Mouse (Mus musculus) ES-Bruce4 (cell line): ENCODE measurements around the gene Izumo1r.

Experiments used
- CTCF ChIP-seq: IDR thresholded peaks from one replicate; pipeline ENCODE4 v1.8.1; 2011; ENCODE audit warnings: low read depth, low read length
- EP300 ChIP-seq: IDR thresholded peaks from 2 replicates; pipeline ENCODE4 v1.6.1; 2011; ENCODE audit warnings: low read depth, low read length; ENCODE audit not compliant: insufficient read depth
- POLR2A ChIP-seq: IDR thresholded peaks from one replicate; pipeline ENCODE4 v1.8.1; 2011; ENCODE audit warnings: low read length; ENCODE audit not compliant: insufficient read depth

DNA sequence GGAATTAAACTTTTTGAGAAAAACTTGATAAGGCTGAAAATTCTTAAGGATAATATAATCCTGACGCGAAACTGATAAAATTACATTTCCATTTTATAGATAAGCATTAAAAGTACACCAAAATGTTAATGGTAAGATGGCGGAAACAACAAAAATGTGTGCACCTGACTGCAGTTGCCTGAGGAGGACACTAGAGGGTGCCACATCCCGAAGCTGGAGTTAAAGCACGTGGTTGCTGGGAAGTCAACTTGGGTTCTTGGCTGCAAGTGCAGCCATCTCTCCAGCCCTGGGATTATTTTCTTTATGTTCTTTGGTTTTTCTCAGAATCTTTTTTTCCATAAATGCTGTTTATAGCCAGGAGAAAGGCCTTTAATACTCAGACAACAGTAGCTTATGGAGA, 57.3 kb downstream of the Izumo1r start:
- TF ChIP-seq POLR2A: no peak
- TF ChIP-seq CTCF: peak; percentile 88
- TF ChIP-seq EP300: peak; percentile 47; the same call in 1 of the 2 replicates
